Mouse (Mus musculus): ENCODE results near the gene Spata9. TPM values are rescaled to one million over a fixed set of nuclear protein-coding genes. Genes with fewer than 3 reads are reported as not detected.

Gene Spata9
- polyA plus RNA-seq, 1 experiment from 2014 or later, result 3.5 TPM

DNA sequence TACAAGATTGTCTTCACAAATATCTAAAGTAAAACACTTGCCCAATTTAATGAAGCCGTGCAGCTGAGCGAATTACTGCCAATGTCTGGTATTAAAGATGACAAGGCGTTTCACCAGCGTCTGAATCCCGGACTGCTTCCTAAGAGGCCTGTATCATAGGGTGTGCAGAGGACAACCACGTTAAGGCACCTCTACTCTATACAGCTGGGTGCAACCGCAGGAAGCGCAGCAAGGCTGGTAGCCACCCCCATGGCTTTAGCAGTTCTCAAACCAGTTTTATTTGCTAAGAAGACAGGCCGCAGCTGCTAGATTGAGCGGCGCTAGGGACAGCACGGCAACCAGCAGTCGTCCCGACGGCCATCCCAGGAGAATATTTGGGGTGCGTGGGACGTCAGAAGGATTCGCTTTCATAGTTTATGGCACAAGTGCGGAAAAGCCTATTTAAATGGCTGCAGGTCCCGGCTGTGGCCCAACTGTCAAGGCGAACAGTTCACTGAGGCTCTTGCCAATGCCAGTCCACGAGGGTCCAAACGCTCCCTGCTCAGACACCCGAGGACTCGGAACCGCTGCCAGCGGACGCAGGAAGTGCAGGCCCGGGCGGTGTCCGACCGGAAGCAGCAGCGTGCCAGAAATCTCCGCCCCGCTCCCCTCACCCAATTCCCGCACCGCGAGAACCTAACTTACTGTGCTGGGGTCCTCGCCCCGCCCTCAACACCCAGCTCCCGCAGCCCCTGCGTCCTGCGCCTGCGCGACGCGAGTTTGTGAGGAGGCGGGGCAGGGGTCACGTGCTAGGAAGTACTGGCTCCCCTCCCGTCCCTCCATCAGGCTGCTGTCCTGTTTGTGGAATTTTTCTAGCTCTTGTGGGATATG lies 51.3 kb downstream of the Spata9 start, which contains the start of gene Rfesd:
Gene Rfesd (minus strand): TSS at position 746 of the 870 bp plus-strand sequence.
- Histone ChIP-seq H3K4me2 (ENCODE audit: low read length) (peak within 1 kb of the TSS; percentile 77), H3K9ac (replicated peaks; ENCODE audit: low read length) (peak within 1 kb of the TSS; percentile 93), H3K4me3 (replicated peaks; ENCODE audit: low read depth, low read length) (peak within 1 kb of the TSS; percentile 78), H3K9me3 (ENCODE audit: control insufficient read depth, low read length) (no peaks in the 10 kb centered on the region), H3K27ac (replicated peaks; ENCODE audit: low read depth, low read length) (peak within 1 kb of the TSS; percentile 95), H3K4me1 (ENCODE audit: control insufficient read depth, insufficient read depth, low read length) (peaks cover 7% of the 10 kb centered on the region; the same call in 1 of the 2 replicates), H3K36me3 (ENCODE audit: control insufficient read depth, insufficient read depth, low read length) (no peaks in the 10 kb centered on the region), H3K27me3 (ENCODE audit: control insufficient read depth, insufficient read depth, low read length) (no peaks in the 10 kb centered on the region)
- peak; percentile 100 for ATAC-seq (ENCODE audit: low FRiP score, low TSS enrichment)
- WGBS, result under 1% methylated on average over 50 of the region's 50 CpGs
- peak; percentile 100 for DNase-seq

DNA sequence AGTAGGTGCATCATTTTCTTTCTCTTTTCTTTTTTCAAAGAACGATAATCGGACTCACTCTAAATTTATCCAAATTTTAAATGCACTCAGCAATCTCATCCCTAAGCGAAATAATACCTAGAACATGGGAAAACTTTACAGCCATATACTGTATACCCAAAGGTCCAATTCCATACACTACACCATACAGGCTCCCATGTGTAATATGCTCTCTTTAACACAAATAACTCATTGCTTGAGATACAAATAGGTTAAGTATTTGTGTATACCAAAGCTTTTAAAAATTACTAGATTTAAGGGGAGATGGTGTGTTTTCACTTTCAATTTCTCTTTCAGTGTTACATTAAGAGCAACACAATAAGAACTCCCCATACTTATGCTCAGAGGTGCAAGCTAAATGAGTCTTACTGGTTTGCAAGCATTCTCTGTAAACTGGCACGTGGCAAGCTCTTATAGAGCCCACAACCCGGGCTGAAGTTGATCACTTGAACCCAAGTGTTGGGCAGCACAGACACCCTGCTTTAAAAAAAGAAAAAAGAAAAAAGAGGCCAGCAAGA lies 52.0 kb downstream of the Spata9 start:
- no peak overlapping the region; the same call in 1 of the 2 replicates for H3K9ac ChIP-seq (replicated peaks; ENCODE audit: low read length)
- peaks cover 7% of the 10 kb centered on the region; the same call in 1 of the 2 replicates for H3K4me1 ChIP-seq (ENCODE audit: control insufficient read depth, insufficient read depth, low read length)
- H3K4me3 ChIP-seq (replicated peaks; ENCODE audit: low read depth, low read length), result peak overlapping the region; percentile 78
- peak overlapping the region; percentile 95; the same call in 1 of the 2 replicates for H3K27ac ChIP-seq (replicated peaks; ENCODE audit: low read depth, low read length)
- H3K36me3 ChIP-seq (ENCODE audit: control insufficient read depth, insufficient read depth, low read length), result no peaks in the 10 kb centered on the region
- H3K27me3 ChIP-seq (ENCODE audit: control insufficient read depth, insufficient read depth, low read length), result no peaks in the 10 kb centered on the region
- WGBS, result 45% methylated on average over 5 of the region's 5 CpGs
- H3K4me2 ChIP-seq (ENCODE audit: low read length), result peak overlapping the region; percentile 77
- no peaks in the 10 kb centered on the region for H3K9me3 ChIP-seq (ENCODE audit: control insufficient read depth, low read length)
- peak; percentile 53 for ATAC-seq (ENCODE audit: low FRiP score, low TSS enrichment)
- DNase-seq, result peak; percentile 2

- H3K9me3 ChIP-seq (ENCODE audit: control insufficient read depth, low read length), result no peaks in the 10 kb centered on the region
- no peak overlapping the region for H3K9ac ChIP-seq (replicated peaks; ENCODE audit: low read length)
- H3K27ac ChIP-seq (replicated peaks; ENCODE audit: low read depth, low read length), result no peak overlapping the region
- ATAC-seq (ENCODE audit: low FRiP score, low TSS enrichment), result no peak
- H3K36me3 ChIP-seq (ENCODE audit: control insufficient read depth, insufficient read depth, low read length), result no peaks in the 10 kb centered on the region
- H3K4me3 ChIP-seq (replicated peaks; ENCODE audit: low read depth, low read length), result no peak overlapping the region
- peak; percentile 54 for DNase-seq
- 93% methylated on average over 2 of the region's 2 CpGs for WGBS
- no peak overlapping the region for H3K4me2 ChIP-seq (ENCODE audit: low read length)
- H3K27me3 ChIP-seq (ENCODE audit: control insufficient read depth, insufficient read depth, low read length), result no peaks in the 10 kb centered on the region
- peaks cover 7% of the 10 kb centered on the region; the same call in 1 of the 2 replicates for H3K4me1 ChIP-seq (ENCODE audit: control insufficient read depth, insufficient read depth, low read length)
Observed at GRCm38 (mm10) chr13:76021782-76022181, 54.8 kb downstream of the Spata9 start.

DNA sequence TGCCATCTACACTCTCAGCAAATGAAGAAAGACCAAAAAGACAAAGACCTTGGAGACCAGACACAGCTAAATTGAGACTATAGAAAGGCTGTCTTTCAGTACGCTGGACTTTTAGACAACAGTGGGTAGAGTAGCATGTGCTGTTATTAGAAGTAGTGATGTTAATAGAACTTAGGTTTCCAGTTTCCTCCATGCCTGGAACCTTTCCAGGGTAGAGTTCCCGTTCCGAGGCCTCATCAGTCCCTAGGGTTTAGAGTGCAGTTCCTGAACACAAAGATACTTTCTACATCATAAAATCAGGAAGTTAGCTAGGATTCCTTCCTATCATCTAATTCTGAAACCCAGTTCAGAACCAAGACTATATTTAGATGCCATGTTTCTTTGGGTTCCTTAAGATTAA lies 57.6 kb downstream of the Spata9 start:
- no peak for DNase-seq
- H3K9ac ChIP-seq (replicated peaks; ENCODE audit: low read length), result no peak overlapping the region
- no peaks in the 10 kb centered on the region for H3K4me1 ChIP-seq (ENCODE audit: control insufficient read depth, insufficient read depth, low read length)
- ATAC-seq (ENCODE audit: low FRiP score, low TSS enrichment), result no peak
- H3K27me3 ChIP-seq (ENCODE audit: control insufficient read depth, insufficient read depth, low read length), result no peaks in the 10 kb centered on the region
- H3K27ac ChIP-seq (replicated peaks; ENCODE audit: low read depth, low read length), result no peak overlapping the region
- H3K9me3 ChIP-seq (ENCODE audit: control insufficient read depth, low read length), result no peaks in the 10 kb centered on the region
- H3K4me3 ChIP-seq (replicated peaks; ENCODE audit: low read depth, low read length), result no peak overlapping the region
- no peak overlapping the region for H3K4me2 ChIP-seq (ENCODE audit: low read length)
- 90% methylated on average over 3 of the region's 3 CpGs for WGBS
- H3K36me3 ChIP-seq (ENCODE audit: control insufficient read depth, insufficient read depth, low read length), result no peaks in the 10 kb centered on the region

GRCm38 (mm10) chr13:76042455-76042854 lies 75.5 kb downstream of the Spata9 start:
- H3K4me2 ChIP-seq (ENCODE audit: low read length), result no peak overlapping the region
- DNase-seq (no peak), ATAC-seq (ENCODE audit: low FRiP score, low TSS enrichment) (no peak)
- WGBS, result 54% methylated on average over 1 of the region's 1 CpGs
- no peaks in the 10 kb centered on the region for H3K27me3 ChIP-seq (ENCODE audit: control insufficient read depth, insufficient read depth, low read length)
- H3K9me3 ChIP-seq (ENCODE audit: control insufficient read depth, low read length), result 0 out of 2 replicates have a peak, but pooled peaks cover 4% of the 10 kb centered on the region
- no peak overlapping the region for H3K4me3 ChIP-seq (replicated peaks; ENCODE audit: low read depth, low read length)
- no peak overlapping the region for H3K27ac ChIP-seq (replicated peaks; ENCODE audit: low read depth, low read length)
- H3K36me3 ChIP-seq (ENCODE audit: control insufficient read depth, insufficient read depth, low read length), result no peaks in the 10 kb centered on the region
- H3K4me1 ChIP-seq (ENCODE audit: control insufficient read depth, insufficient read depth, low read length), result no peaks in the 10 kb centered on the region
- no peak overlapping the region for H3K9ac ChIP-seq (replicated peaks; ENCODE audit: low read length)

DNA sequence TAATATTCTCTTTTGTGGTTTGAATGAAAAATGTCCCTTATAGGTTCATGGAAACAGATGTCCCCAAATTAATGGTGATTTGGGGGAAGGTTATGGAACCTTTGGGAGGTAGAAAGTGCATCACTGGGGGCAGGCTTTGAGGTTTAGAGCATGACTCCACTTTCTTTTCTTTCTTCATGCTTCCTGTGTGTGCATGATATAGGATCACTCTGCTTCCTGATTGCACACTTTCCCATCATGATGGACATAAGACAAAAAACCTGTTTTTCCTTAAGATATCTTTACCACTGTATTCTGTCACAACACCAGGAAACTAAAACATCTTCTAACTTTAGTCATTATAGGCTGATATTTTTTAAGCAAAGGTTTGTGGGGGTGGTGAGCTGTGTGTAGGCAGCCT lies 78.0 kb downstream of the Spata9 start:
- Histone ChIP-seq H3K27ac (replicated peaks; ENCODE audit: low read depth, low read length) (no peak overlapping the region), H3K9ac (replicated peaks; ENCODE audit: low read length) (no peak overlapping the region), H3K27me3 (ENCODE audit: control insufficient read depth, insufficient read depth, low read length) (no peaks in the 10 kb centered on the region), H3K4me3 (replicated peaks; ENCODE audit: low read depth, low read length) (no peak overlapping the region), H3K4me1 (ENCODE audit: control insufficient read depth, insufficient read depth, low read length) (no peaks in the 10 kb centered on the region), H3K36me3 (ENCODE audit: control insufficient read depth, insufficient read depth, low read length) (no peaks in the 10 kb centered on the region), H3K4me2 (ENCODE audit: low read length) (no peak overlapping the region), H3K9me3 (ENCODE audit: control insufficient read depth, low read length) (0 out of 2 replicates have a peak, but pooled peaks cover 5% of the 10 kb centered on the region)
- no peak for ATAC-seq (ENCODE audit: low FRiP score, low TSS enrichment)
- no peak for DNase-seq

Other genes with a start within 250 kb of the Spata9 start
- 40.7 and 48.3 TPM in 2 replicates for gene Glrx, start 127.3 kb upstream of the Spata9 start, polyA plus RNA-seq (2014; fragmentation: Nextera tagmentation; extraction: Ambion mirVana)
- gene Rhobtb3, start 23.2 kb upstream of the Spata9 start, polyA plus RNA-seq (2014; fragmentation: Nextera tagmentation; extraction: Ambion mirVana), result 28.4 and 40.6 TPM in 2 replicates
- 19.6 and 24.1 TPM in 2 replicates for gene Rfesd, start 51.6 kb downstream of the Spata9 start, polyA plus RNA-seq (2014; fragmentation: Nextera tagmentation; extraction: Ambion mirVana)
- 1.2 and 2.2 TPM in 2 replicates for gene Gpr150, start 89.8 kb downstream of the Spata9 start, polyA plus RNA-seq (2014; fragmentation: Nextera tagmentation; extraction: Ambion mirVana)
- gene Arsk, start 131.5 kb downstream of the Spata9 start, polyA plus RNA-seq (2014; fragmentation: Nextera tagmentation; extraction: Ambion mirVana), result 4.6 and 4.8 TPM in 2 replicates
- gene Ttc37, start 131.6 kb downstream of the Spata9 start, polyA plus RNA-seq (2014; fragmentation: Nextera tagmentation; extraction: Ambion mirVana), result 12.3 and 16.1 TPM in 2 replicates

All from midbrain, embryonic 14.5 days (tissue).